Comparison of ENCODE assay signal across 8 mouse cellular contexts in the genomic region with DNA sequence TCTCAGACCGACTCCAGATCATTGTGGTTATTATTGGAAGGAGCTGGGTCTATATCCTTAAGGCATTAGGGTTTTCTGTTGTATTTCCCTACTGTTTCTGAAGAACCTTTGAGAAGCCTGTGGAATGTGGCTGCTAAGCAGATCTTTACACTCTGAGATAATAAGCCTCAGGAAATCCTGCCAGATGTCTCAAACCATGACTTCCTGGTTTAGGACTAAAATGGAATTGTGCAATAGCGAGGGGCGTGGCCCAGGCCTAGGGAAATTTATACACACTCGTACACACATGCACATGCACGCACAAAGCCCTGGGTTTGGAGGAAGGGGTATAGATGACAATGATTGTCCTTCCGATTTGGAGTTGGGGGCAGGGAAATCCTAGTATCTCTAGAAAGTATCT. TPM values are rescaled to one million over a fixed set of nuclear protein-coding genes. Genes with fewer than 3 reads are reported as not detected.
DNase-seq lines count a peak whose midpoint lies in the region; ATAC-seq lines count a peak whose summit lies in the region.

No protein-coding gene starts in this region.

- DNase-seq in right cerebral cortex, postnatal 14 days: peak; percentile 20
- no peak for DNase-seq in right cerebral cortex, adult 18-20 months
- DNase-seq in embryo, embryonic 9.5 days (ENCODE audit: extremely low spot score): peak; percentile 4
- DNase-seq in heart, postnatal 4 days: peak; percentile 58
- DNase-seq in lung, adult 18-20 months: peak; percentile 73 to 82
- DNase-seq in c-Kit-positive CD71-positive TER-119-positive erythroid progenitor cells, embryonic 14.5 days (ENCODE audit: low spot score): no peak

- ATAC-seq in inflammation-experienced regulatory T-cells, adult 6 months: no peak
- no peak for ATAC-seq in erythroid progenitor cell, adult 5-6 weeks (replicated peaks; ENCODE audit: low FRiP score, poor library complexity, severe bottlenecking)

RNA-seq across cellular contexts. Expression of a gene that starts 52.3 kb away (rescaled TPM):
- total RNA-seq in heart, postnatal 4 days (2021): 100 to 1,000 TPM; 190 to 194 TPM
- not detected for polyA plus RNA-seq in inflammation-experienced regulatory T-cells, adult 6 months (2017; shearing (Covaris generic))
- total RNA-seq in erythroid progenitor cell, adult 5-6 weeks (2015; ENCODE audit: low replicate concordance): not detected in 2 replicates
- not detected in 2 replicates for total RNA-seq in erythroid progenitor cell, adult 5-6 weeks (2017; ENCODE audit: low replicate concordance)

Comparison
In these comparisons a context has a peak if more than half of its experiments do, and no peak if none do; other contexts are left out.
1. DNase-seq: peak in right cerebral cortex, postnatal 14 days (single experiment), embryo, embryonic 9.5 days (single experiment), heart, postnatal 4 days (single experiment) and lung, adult 18-20 months (2 of 2); none in right cerebral cortex, adult 18-20 months (single experiment) and c-Kit-positive CD71-positive TER-119-positive erythroid progenitor cells, embryonic 14.5 days (single experiment).
2. RNA of a gene that starts 52.3 kb away (total RNA-seq): 190 to 194 TPM in heart, postnatal 4 days; not detected in erythroid progenitor cell, adult 5-6 weeks; every median in the first group is over 100 times any median in the second.